26 mouse cellular contexts compared by ENCODE assay signal in the genomic region with DNA sequence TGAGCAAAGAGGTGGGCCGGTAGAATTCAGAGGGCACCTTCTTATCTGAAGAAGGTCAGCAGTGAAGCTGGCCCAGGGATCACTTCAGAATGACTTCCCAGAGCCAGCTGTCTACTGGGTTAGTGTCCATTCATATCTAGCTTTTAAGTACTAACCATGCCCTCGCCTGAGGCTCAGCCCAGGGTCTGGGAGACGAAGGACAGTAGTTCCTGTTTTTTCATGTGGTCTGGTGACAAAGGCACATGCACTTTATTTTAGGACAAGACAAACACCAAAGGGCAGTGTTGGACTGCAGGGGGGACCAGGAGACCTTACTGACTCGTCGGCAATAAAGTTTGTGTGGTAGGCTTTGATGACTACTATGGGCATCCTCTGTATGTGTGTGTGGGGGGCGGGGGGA.
A peak's percentile ranks its signal among the peaks of the same experiment; 100 is the strongest.
DNase-seq lines count a peak whose midpoint lies in the region; ATAC-seq lines count a peak whose summit lies in the region.
"Had no signal": no experiment of that assay in that cellular context is flagged by ENCODE, and none has a peak within 500 bp of the region (broad histone marks: within the 10 kb centered on the region; RNA-seq: fewer than 3 reads in every experiment).

No protein-coding gene starts in this region.

- H3K4me3 ChIP-seq in midbrain, embryonic 10.5 days, result no peak overlapping the region
- H3K4me3 ChIP-seq in midbrain, embryonic 15.5 days, result no peak overlapping the region
- H3K4me3 ChIP-seq in limb, embryonic 13.5 days, result no peak overlapping the region
- H3K4me3 ChIP-seq: forebrain, embryonic 15.5 days; heart, embryonic 15.5 days; hindbrain, embryonic 12.5 days; limb, embryonic 12.5 days; liver, embryonic 13.5 days; myocyte; neural tube, embryonic 13.5 days had no signal

- 87% methylated on average over 6 of the region's 6 CpGs for WGBS in midbrain, embryonic 10.5 days
- 89% methylated on average over 6 of the region's 6 CpGs for WGBS in midbrain, embryonic 15.5 days
- 80% methylated on average over 6 of the region's 6 CpGs for WGBS in limb, embryonic 13.5 days

- H3K9ac ChIP-seq in midbrain, embryonic 15.5 days, result no peak overlapping the region
- H3K9ac ChIP-seq in limb, embryonic 13.5 days, result no peak overlapping the region
- H3K9ac ChIP-seq: forebrain, embryonic 15.5 days; heart, embryonic 15.5 days; hindbrain, embryonic 12.5 days; limb, embryonic 12.5 days; liver, embryonic 13.5 days; neural tube, embryonic 13.5 days had no signal

- H3K9me3 ChIP-seq in midbrain, embryonic 10.5 days (replicated peaks), result 0 out of 2 replicates have a peak, but pooled peaks cover 3% of the 10 kb centered on the region
- H3K9me3 ChIP-seq in midbrain, embryonic 15.5 days, result no peaks in the 10 kb centered on the region
- 0 out of 2 replicates have a peak, but pooled peaks cover 4% of the 10 kb centered on the region for H3K9me3 ChIP-seq in limb, embryonic 13.5 days
- H3K9me3 ChIP-seq: forebrain, embryonic 15.5 days; heart, embryonic 15.5 days; hindbrain, embryonic 12.5 days; limb, embryonic 12.5 days; liver, embryonic 13.5 days; neural tube, embryonic 13.5 days had no signal

- H3K4me2 ChIP-seq in midbrain, embryonic 15.5 days, result no peak overlapping the region
- no peak overlapping the region for H3K4me2 ChIP-seq in limb, embryonic 13.5 days (replicated peaks)
- H3K4me2 ChIP-seq: forebrain, embryonic 15.5 days; heart, embryonic 15.5 days; hindbrain, embryonic 12.5 days; liver, embryonic 13.5 days; midbrain, embryonic 11.5 days; neural tube, embryonic 13.5 days had no signal

- H3K27ac ChIP-seq in midbrain, embryonic 10.5 days (replicated peaks), result 0 out of 2 replicates have a peak overlapping the region, but pooled peaks have one; percentile 59
- H3K27ac ChIP-seq in midbrain, embryonic 15.5 days, result no peak overlapping the region
- peak overlapping the region; percentile 49; the same call in 1 of the 2 replicates for H3K27ac ChIP-seq in limb, embryonic 13.5 days
- H3K27ac ChIP-seq: forebrain, embryonic 15.5 days; heart, embryonic 15.5 days; liver, embryonic 13.5 days; neural tube, embryonic 13.5 days had no signal

- peak; percentile 84 for DNase-seq in heart, adult 11 months
- DNase-seq in heart, adult 18-20 months, result no peak
- peak; percentile 6 for DNase-seq in midbrain, embryonic 10.5 days (ENCODE audit: low spot score)
- no peak for DNase-seq in neural tube, embryonic 10.5 days (ENCODE audit: extremely low spot score, low spot score)
- DNase-seq in layer of hippocampus, postnatal 10 days (ENCODE audit: low spot score in 2 of 2), result no peak
- DNase-seq: adrenal gland, adult 8-10 months; cerebellum, adult 11 months; cerebellum, adult 9-10 months; gastrocnemius, postnatal 25 days; kidney, adult 2 months; kidney, postnatal 4 days; layer of hippocampus, postnatal 36 days; liver, embryonic 13.5 days; lung, postnatal 10 days; right cerebral cortex, postnatal 4 days; thymus, postnatal 4 days had no signal

- H3K27me3 ChIP-seq in midbrain, embryonic 10.5 days (ENCODE audit: low read depth, poor library complexity, severe bottlenecking), result no peaks in the 10 kb centered on the region
- H3K27me3 ChIP-seq in midbrain, embryonic 15.5 days (replicated peaks), result no peaks in the 10 kb centered on the region
- no peaks in the 10 kb centered on the region for H3K27me3 ChIP-seq in limb, embryonic 13.5 days
- H3K27me3 ChIP-seq: forebrain, embryonic 15.5 days; heart, embryonic 15.5 days; hindbrain, embryonic 12.5 days; limb, embryonic 12.5 days; liver, embryonic 13.5 days had no signal

- H3K4me1 ChIP-seq in midbrain, embryonic 10.5 days, result peaks cover 14% of the 10 kb centered on the region
- H3K4me1 ChIP-seq in midbrain, embryonic 15.5 days, result no peaks in the 10 kb centered on the region
- H3K4me1 ChIP-seq in limb, embryonic 13.5 days, result peaks cover 32% of the 10 kb centered on the region
- H3K4me1 ChIP-seq: forebrain, embryonic 15.5 days; hindbrain, embryonic 12.5 days; liver, embryonic 13.5 days had no signal

- ATAC-seq in midbrain, embryonic 15.5 days (replicated peaks), result no peak
- no peak for ATAC-seq in limb, embryonic 13.5 days (ENCODE audit: low FRiP score, low read depth)
- ATAC-seq: forebrain, embryonic 15.5 days had no signal

- no peaks in the 10 kb centered on the region for H3K36me3 ChIP-seq in midbrain, embryonic 10.5 days
- no peaks in the 10 kb centered on the region for H3K36me3 ChIP-seq in midbrain, embryonic 15.5 days (replicated peaks)
- no peaks in the 10 kb centered on the region for H3K36me3 ChIP-seq in limb, embryonic 13.5 days
- H3K36me3 ChIP-seq: forebrain, embryonic 15.5 days; G1E; heart, embryonic 15.5 days; hindbrain, embryonic 12.5 days; limb, embryonic 12.5 days; liver, embryonic 13.5 days; neural tube, embryonic 13.5 days had no signal

Comparison
In these comparisons a context has a peak if more than half of its experiments do, and no peak if none do; other contexts are left out.
1. DNase-seq: peak in heart, adult 11 months (single experiment) and midbrain, embryonic 10.5 days (single experiment); none in heart, adult 18-20 months (0 of 2), neural tube, embryonic 10.5 days (single experiment) and layer of hippocampus, postnatal 10 days (0 of 2).